Mouse (Mus musculus) liver, postnatal 0 days (tissue): Measurements from ENCODE around the gene Bfsp2. TPM values are rescaled to one million over a fixed set of nuclear protein-coding genes. Genes with fewer than 3 reads are reported as not detected.

ENCODE experiments used
- ATAC-seq: fragments of 200-750 bp; cut with Nextera tagmentation; 2 replicates; pipeline ENCODE4 v1.8.0; 2017; ENCODE audit warnings: mild to moderate bottlenecking, moderate library complexity
- DNase-seq: peaks from one replicate; pipeline ENCODE4 v3.0.0-alpha.2; 2016
- H3K27ac ChIP-seq: fragments of 300-500 bp; sonication (generic); 2 replicates; pipeline ENCODE4 v1.5.1; 2014; ENCODE audit warnings: antibody characterized with exemption, moderate library complexity, mild to moderate bottlenecking, low read depth
- H3K27me3 ChIP-seq: fragments of 300-500 bp; sonication (generic); 2 replicates; pipeline ENCODE4 v1.6.1; 2014; ENCODE audit warnings: low read length, control low read depth, mixed read lengths; ENCODE audit not compliant: insufficient read depth
- H3K36me3 ChIP-seq: fragments of 300-500 bp; sonication (generic); replicated peaks from 2 replicates; pipeline ENCODE4 v1.6.1; 2014; ENCODE audit warnings: mild to moderate bottlenecking, control low read depth, low read length, moderate library complexity, mixed read lengths; ENCODE audit not compliant: insufficient read depth
- H3K4me1 ChIP-seq: fragments of 300-500 bp; sonication (generic); 2 replicates; pipeline ENCODE4 v1.6.1; 2014; ENCODE audit warnings: antibody characterized with exemption, mild to moderate bottlenecking, control low read depth; ENCODE audit not compliant: insufficient read depth
- H3K4me2 ChIP-seq: fragments of 300-500 bp; sonication (generic); 2 replicates; pipeline ENCODE4 v1.6.1; 2014; ENCODE audit warnings: low read depth, mild to moderate bottlenecking, low read length, moderate library complexity, mixed read lengths
- H3K4me3 ChIP-seq: fragments of 300-500 bp; sonication (generic); 2 replicates; pipeline ENCODE4 v1.5.1; 2014; ENCODE audit warnings: low read depth, low read length
- H3K9ac ChIP-seq: fragments of 300-500 bp; sonication (generic); replicated peaks from 2 replicates; pipeline ENCODE4 v1.6.1; 2014; ENCODE audit warnings: mild to moderate bottlenecking, moderate library complexity
- H3K9me3 ChIP-seq: fragments of 300-500 bp; sonication (generic); 2 replicates; pipeline ENCODE4 v1.6.1; 2016; ENCODE audit warnings: mild to moderate bottlenecking, control low read depth, low read length, mixed read lengths
- CTCF ChIP-seq: sonication (generic); IDR thresholded peaks from 2 replicates; pipeline ENCODE4 v1.5.1; 2016; ENCODE audit warnings: antibody characterized with exemption, low read depth
- EP300 ChIP-seq: IDR thresholded peaks from 2 replicates; pipeline ENCODE4 v1.6.1; 2016; ENCODE audit warnings: antibody characterized with exemption, low read depth, mild to moderate bottlenecking
- WGBS: fragments of 180-500 bp; shearing (Covaris S2); extraction: QIAGEN DNeasy Blood & Tissue Kit; methylation state at CpG from one replicate; pipeline ENCODE4 v1.1.7; 2014; ENCODE audit not compliant: insufficient replicate concordance; 5-methylcytosine and 5-hydroxymethylcytosine counted together
- polyA plus RNA-seq: library from polyadenylated mRNA; unstranded; fragments of >200 nt; fragmentation: Nextera tagmentation; extraction: Ambion mirVana; gene quantifications from 2 replicates; pipeline ENCODE4 v1.2.1, GENCODE M21; 2015

Gene Bfsp2
- polyA plus RNA-seq, 1 experiment from 2014 or later: 5.5 TPM

- ATAC-seq (no peak), DNase-seq (no peak)
- H3K9ac ChIP-seq: no peak overlapping the region
- no peak overlapping the region for H3K27ac ChIP-seq
- H3K9me3 ChIP-seq: no peaks in the 10 kb centered on the region
- no peaks in the 10 kb centered on the region for H3K36me3 ChIP-seq
- no peaks in the 10 kb centered on the region for H3K4me1 ChIP-seq
- no peaks in the 10 kb centered on the region for H3K27me3 ChIP-seq
- WGBS: 68% methylated on average over 7 of the region's 7 CpGs
- no peak overlapping the region for H3K4me2 ChIP-seq
- no peak overlapping the region for H3K4me3 ChIP-seq
- TF ChIP-seq EP300 (no peak), CTCF (no peak)
These were observed 36.4 kb downstream of the Bfsp2 start for GRCm38 (mm10) chr9:103443824-103444185.

- Histone ChIP-seq H3K27ac (no peak overlapping the region), H3K9me3 (no peaks in the 10 kb centered on the region), H3K36me3 (no peaks in the 10 kb centered on the region), H3K9ac (no peak overlapping the region), H3K4me1 (no peaks in the 10 kb centered on the region), H3K4me3 (no peak overlapping the region), H3K4me2 (no peak overlapping the region), H3K27me3 (no peaks in the 10 kb centered on the region)
- TF ChIP-seq CTCF: no peak
- no peak for TF ChIP-seq EP300
- WGBS: 63% methylated on average over 13 of the region's 13 CpGs
- DNase-seq (no peak), ATAC-seq (no peak)
These were observed 36.9 kb downstream of the Bfsp2 start for GRCm38 (mm10) chr9:103443121-103443823.

- H3K27ac ChIP-seq: no peak overlapping the region
- ATAC-seq: no peak
- H3K36me3 ChIP-seq: no peaks in the 10 kb centered on the region
- TF ChIP-seq CTCF (no peak), EP300 (no peak)
- H3K27me3 ChIP-seq: no peaks in the 10 kb centered on the region
- 52% methylated on average over 3 of the region's 3 CpGs for WGBS
- H3K9ac ChIP-seq: no peak overlapping the region
- no peak overlapping the region for H3K4me3 ChIP-seq
- no peak overlapping the region for H3K4me2 ChIP-seq
- H3K9me3 ChIP-seq: no peaks in the 10 kb centered on the region
- DNase-seq: no peak
- H3K4me1 ChIP-seq: no peaks in the 10 kb centered on the region
These were observed 39.6 kb downstream of the Bfsp2 start for GRCm38 (mm10) chr9:103440597-103440996.

- 80% methylated on average over 5 of the region's 5 CpGs for WGBS
- no peak for ATAC-seq
These were observed 43.1 kb downstream of the Bfsp2 start for GRCm38 (mm10) chr9:103437104-103437503.

GRCm38 (mm10) chr9:103434116-103434515, 46.1 kb downstream of the Bfsp2 start:
- WGBS: 43% methylated on average over 4 of the region's 4 CpGs
- Histone ChIP-seq H3K36me3 (no peaks in the 10 kb centered on the region), H3K9ac (no peak overlapping the region), H3K4me2 (no peak overlapping the region), H3K27me3 (no peaks in the 10 kb centered on the region), H3K4me3 (no peak overlapping the region), H3K9me3 (no peaks in the 10 kb centered on the region), H3K4me1 (no peaks in the 10 kb centered on the region), H3K27ac (no peak overlapping the region)
- DNase-seq: peak; percentile 30
- 0 out of 2 replicates have a peak, but pooled peaks have one; percentile 35 for ATAC-seq
- TF ChIP-seq EP300: no peak
- TF ChIP-seq CTCF: peak; percentile 76

More at GRCm38 (mm10) chr9:103437104-103437503, 43.1 kb downstream of the Bfsp2 start:
- Histone ChIP-seq H3K27ac (no peak overlapping the region), H3K36me3 (no peaks in the 10 kb centered on the region), H3K27me3 (no peaks in the 10 kb centered on the region), H3K9ac (no peak overlapping the region), H3K4me3 (no peak overlapping the region), H3K4me2 (no peak overlapping the region), H3K9me3 (no peaks in the 10 kb centered on the region), H3K4me1 (no peaks in the 10 kb centered on the region)
- no peak for DNase-seq
- TF ChIP-seq EP300: no peak
- TF ChIP-seq CTCF: no peak

- no peak overlapping the region for H3K9ac ChIP-seq
- no peak for ATAC-seq
- H3K27ac ChIP-seq: no peak overlapping the region
- no peak for TF ChIP-seq EP300
- TF ChIP-seq CTCF: no peak
- no peaks in the 10 kb centered on the region for H3K36me3 ChIP-seq
- no peaks in the 10 kb centered on the region for H3K27me3 ChIP-seq
- no peak for DNase-seq
- H3K9me3 ChIP-seq: no peaks in the 10 kb centered on the region
- no peak overlapping the region for H3K4me3 ChIP-seq
- 68% methylated on average over 13 of the region's 13 CpGs for WGBS
- H3K4me1 ChIP-seq: no peaks in the 10 kb centered on the region
- no peak overlapping the region for H3K4me2 ChIP-seq
These were observed 48.0 kb downstream of the Bfsp2 start for GRCm38 (mm10) chr9:103432122-103432778.
